Mouse (Mus musculus) kidney, embryonic 14.5 days (tissue): Measurements from ENCODE around the gene Col4a4. TPM values are rescaled to one million over a fixed set of nuclear protein-coding genes. Genes with fewer than 3 reads are reported as not detected.

Source experiments
- ATAC-seq: fragments of 200-750 bp; cut with Nextera tagmentation; 2 replicates; pipeline ENCODE4 v1.8.0; 2017; ENCODE audit warnings: moderate number of reproducible peaks, mild to moderate bottlenecking, moderate TSS enrichment, moderate library complexity; ENCODE audit not compliant: low FRiP score, low TSS enrichment
- H3K27ac ChIP-seq: fragments of 300-500 bp; sonication (generic); 2 replicates; pipeline ENCODE4 v1.5.1; 2014; ENCODE audit warnings: low read depth, mild to moderate bottlenecking, low read length, moderate library complexity, mixed read lengths
- H3K27me3 ChIP-seq: fragments of 300-500 bp; sonication (generic); 2 replicates; pipeline ENCODE4 v1.6.1; 2014; ENCODE audit warnings: mild to moderate bottlenecking, low read length; ENCODE audit not compliant: control insufficient read depth, insufficient read depth
- H3K36me3 ChIP-seq: fragments of 300-500 bp; sonication (generic); 2 replicates; pipeline ENCODE4 v1.6.1; 2014; ENCODE audit warnings: low read length, mixed read lengths; ENCODE audit not compliant: control insufficient read depth, insufficient read depth
- H3K4me1 ChIP-seq: fragments of 300-500 bp; sonication (generic); 2 replicates; pipeline ENCODE4 v1.6.1; 2014; ENCODE audit warnings: low read length, mixed read lengths; ENCODE audit not compliant: control insufficient read depth, insufficient read depth
- H3K4me2 ChIP-seq: fragments of 300-500 bp; sonication (generic); replicated peaks from 2 replicates; pipeline ENCODE4 v1.6.1; 2014; ENCODE audit warnings: low read depth, mild to moderate bottlenecking, low read length
- H3K4me3 ChIP-seq: fragments of 300-500 bp; sonication (generic); 2 replicates; pipeline ENCODE4 v1.5.1; 2014; ENCODE audit warnings: mild to moderate bottlenecking, low read length
- H3K9ac ChIP-seq: fragments of 300-500 bp; sonication (generic); 2 replicates; pipeline ENCODE4 v1.6.1; 2014; ENCODE audit warnings: low read depth, mild to moderate bottlenecking, low read length, moderate library complexity
- H3K9me3 ChIP-seq: fragments of 300-500 bp; sonication (generic); 2 replicates; pipeline ENCODE4 v1.6.1; 2016; ENCODE audit warnings: low read length; ENCODE audit not compliant: control insufficient read depth
- WGBS: fragments of 180-500 bp; shearing (Covaris S2); extraction: QIAGEN DNeasy Blood & Tissue Kit; methylation state at CpG from one replicate; pipeline ENCODE4 v1.1.7; 2014; 5-methylcytosine and 5-hydroxymethylcytosine counted together
- polyA plus RNA-seq: library from polyadenylated mRNA; unstranded; fragments of >200 nt; fragmentation: Nextera tagmentation; extraction: Ambion mirVana; gene quantifications from 2 replicates; pipeline ENCODE4 v1.2.1, GENCODE M21; 2014

Gene Col4a4
- polyA plus RNA-seq, 1 experiment from 2014 or later, result 1.0 TPM

DNA sequence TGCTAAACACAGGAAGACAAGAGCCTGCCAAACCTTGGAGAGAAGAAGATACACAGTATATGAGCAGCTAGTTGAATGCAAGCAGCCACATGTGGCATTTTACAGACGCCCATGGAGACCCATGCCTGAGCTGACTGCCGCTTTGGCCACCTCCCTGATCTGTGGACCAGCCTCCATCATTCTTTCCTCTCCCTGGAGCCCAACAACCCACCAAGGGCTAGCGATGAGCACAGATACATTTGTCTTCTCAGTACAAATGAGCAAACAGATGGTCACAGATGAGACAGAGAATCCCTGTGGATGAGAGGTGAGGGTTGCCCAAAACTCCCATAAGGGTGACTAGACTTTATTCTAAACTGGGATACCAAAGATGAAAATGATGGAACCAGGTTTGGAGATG lies 132.6 kb downstream of the Col4a4 start:
- H3K4me3 ChIP-seq, result no peak overlapping the region
- WGBS, result 92% methylated on average over 3 of the region's 3 CpGs
- no peak for ATAC-seq

DNA sequence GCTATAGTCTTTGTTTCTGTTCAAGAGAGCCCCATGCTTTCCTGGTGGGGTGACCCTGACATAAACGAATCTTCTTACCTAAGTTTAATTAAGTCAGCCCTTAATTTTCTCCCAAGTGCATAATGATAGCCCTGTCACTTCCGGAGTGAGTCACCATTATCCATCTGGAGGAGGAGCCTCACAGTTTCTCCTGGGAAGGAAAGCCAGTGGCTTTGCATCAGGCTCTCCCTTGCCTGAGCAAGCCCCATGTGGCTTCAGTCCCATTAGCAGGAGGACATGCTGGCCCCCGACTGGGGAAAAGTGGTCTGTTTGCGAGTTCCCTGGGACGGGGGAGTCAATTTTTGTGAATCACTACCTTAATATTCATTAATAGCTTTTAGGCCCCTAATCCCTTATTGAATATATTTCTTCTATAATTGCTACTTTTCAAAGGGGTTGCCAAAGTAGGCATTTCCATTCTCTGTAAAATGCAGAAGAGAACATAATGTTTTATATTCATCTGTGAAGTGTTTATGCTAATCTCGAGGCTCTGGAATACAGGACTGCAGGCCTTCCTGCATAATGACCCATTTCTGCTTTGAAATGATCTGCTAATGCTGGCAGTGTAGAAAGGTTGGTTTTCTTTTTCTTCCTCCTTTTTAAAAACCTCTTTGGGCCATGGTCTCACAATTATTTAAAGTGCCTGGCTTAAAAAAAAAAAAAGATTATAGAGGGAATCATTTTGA lies 134.6 kb downstream of the Col4a4 start:
- H3K36me3 ChIP-seq, result no peaks in the 10 kb centered on the region

More for the DNA sequence above, 132.6 kb downstream of the Col4a4 start:
- Histone ChIP-seq H3K9ac (no peak overlapping the region), H3K9me3 (no peaks in the 10 kb centered on the region), H3K4me2 (no peak overlapping the region), H3K4me1 (no peaks in the 10 kb centered on the region), H3K36me3 (no peaks in the 10 kb centered on the region), H3K27ac (no peak overlapping the region), H3K27me3 (no peaks in the 10 kb centered on the region)

DNA sequence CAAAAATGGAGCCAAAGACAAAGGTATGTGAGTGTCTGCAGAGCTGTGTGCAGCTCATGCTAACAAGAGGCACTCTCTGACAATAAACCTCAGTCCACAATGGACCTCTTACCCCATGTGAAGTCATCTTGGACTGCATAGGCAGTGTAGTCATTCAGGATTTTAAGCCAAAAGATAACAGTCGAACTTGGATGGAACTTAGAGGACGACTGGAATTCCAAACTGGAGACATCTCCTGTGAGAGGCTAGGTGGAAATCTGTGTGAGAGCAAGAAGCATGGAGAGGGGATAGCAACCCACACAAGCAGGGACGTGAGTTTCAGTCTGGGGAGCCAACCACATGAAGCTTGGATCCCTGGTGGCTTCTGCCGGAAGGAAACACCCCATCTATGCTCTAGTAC lies 136.8 kb downstream of the Col4a4 start:
- Histone ChIP-seq H3K4me1 (no peaks in the 10 kb centered on the region), H3K4me2 (no peak overlapping the region), H3K4me3 (no peak overlapping the region), H3K36me3 (no peaks in the 10 kb centered on the region), H3K9ac (no peak overlapping the region), H3K27me3 (no peaks in the 10 kb centered on the region), H3K9me3 (no peaks in the 10 kb centered on the region), H3K27ac (no peak overlapping the region)
- 83% methylated on average over 4 of the region's 4 CpGs for WGBS
- ATAC-seq, result no peak

More for the DNA sequence above, 134.6 kb downstream of the Col4a4 start:
- Histone ChIP-seq H3K4me1 (no peaks in the 10 kb centered on the region), H3K4me3 (no peak overlapping the region), H3K9ac (no peak overlapping the region), H3K27ac (no peak overlapping the region), H3K27me3 (no peaks in the 10 kb centered on the region), H3K9me3 (no peaks in the 10 kb centered on the region), H3K4me2 (no peak overlapping the region)
- ATAC-seq, result no peak
- WGBS, result 47% methylated on average over 6 of the region's 6 CpGs

DNA sequence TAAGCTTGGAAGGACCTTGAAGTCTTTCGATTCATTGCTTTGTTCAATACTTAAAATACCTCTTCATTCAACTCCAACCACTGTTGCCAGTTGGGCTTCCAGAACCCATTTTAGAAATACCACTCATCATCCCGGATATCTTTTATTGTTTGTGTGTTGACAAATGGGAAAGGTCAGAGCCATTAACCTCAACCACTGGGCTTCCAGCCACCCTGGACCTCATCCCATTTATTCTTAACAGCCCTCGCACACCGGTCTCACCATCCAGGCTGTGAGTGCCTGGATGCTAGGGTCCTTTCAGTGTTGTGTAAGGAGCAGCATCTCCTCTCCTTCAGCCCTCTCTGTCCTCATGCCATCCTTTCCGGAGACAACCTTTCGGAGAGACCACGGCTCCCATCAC lies 140.6 kb downstream of the Col4a4 start:
- WGBS, result 73% methylated on average over 7 of the region's 7 CpGs
- H3K27ac ChIP-seq, result no peak overlapping the region
- H3K4me2 ChIP-seq, result no peak overlapping the region
- no peaks in the 10 kb centered on the region for H3K36me3 ChIP-seq
- no peaks in the 10 kb centered on the region for H3K9me3 ChIP-seq
- H3K9ac ChIP-seq, result no peak overlapping the region
- no peak for ATAC-seq
- H3K4me1 ChIP-seq, result no peaks in the 10 kb centered on the region
- no peak overlapping the region for H3K4me3 ChIP-seq
- H3K27me3 ChIP-seq, result no peaks in the 10 kb centered on the region

DNA sequence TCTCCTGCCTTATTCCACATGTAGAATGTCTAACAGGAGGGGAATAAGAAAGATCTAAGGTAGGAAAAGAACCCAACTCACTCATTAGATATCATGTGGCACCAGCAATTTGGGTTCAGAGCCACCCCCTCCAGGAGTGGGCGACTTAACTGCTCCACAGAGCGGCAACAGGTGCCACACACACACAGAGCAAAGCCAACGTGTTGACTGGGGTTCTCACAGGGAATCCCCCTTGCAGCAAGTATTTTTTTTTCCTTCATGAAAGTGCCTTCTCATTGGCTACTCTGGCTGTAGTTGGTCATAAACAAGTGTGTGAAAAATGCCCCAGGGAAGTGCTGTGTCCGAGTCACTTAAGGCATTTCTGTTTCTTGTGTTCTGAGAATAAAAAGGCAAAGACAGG lies 143.1 kb downstream of the Col4a4 start:
- H3K4me2 ChIP-seq, result no peak overlapping the region
- no peak overlapping the region for H3K4me3 ChIP-seq
- no peaks in the 10 kb centered on the region for H3K4me1 ChIP-seq
- H3K27ac ChIP-seq, result no peak overlapping the region
- WGBS, result 41% methylated on average over 4 of the region's 4 CpGs
- no peak overlapping the region for H3K9ac ChIP-seq
- no peaks in the 10 kb centered on the region for H3K36me3 ChIP-seq
- no peak for ATAC-seq
- no peaks in the 10 kb centered on the region for H3K27me3 ChIP-seq
- no peaks in the 10 kb centered on the region for H3K9me3 ChIP-seq

DNA sequence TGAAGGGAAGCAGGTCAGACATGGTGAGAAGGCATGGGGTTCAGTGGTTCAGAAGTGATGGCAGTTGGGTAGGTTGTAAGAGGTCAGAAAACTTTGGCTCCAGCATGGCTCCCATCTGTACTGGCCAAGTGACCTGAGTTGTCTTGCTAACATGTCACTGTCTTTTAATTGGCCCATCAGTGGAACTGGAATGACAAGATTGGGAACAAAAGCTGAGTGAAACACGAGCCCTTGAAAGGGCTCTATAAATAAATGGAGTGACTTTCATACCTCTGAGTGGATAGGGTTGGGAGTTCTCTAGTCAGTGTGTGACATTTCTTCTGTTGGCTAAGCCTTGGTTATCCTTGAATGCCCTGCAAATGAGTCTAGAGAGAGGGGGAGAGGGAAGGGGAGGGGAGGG lies 146.5 kb downstream of the Col4a4 start:
- no peak for ATAC-seq
- Histone ChIP-seq H3K9ac (no peak overlapping the region), H3K4me2 (no peak overlapping the region), H3K36me3 (no peaks in the 10 kb centered on the region), H3K9me3 (no peaks in the 10 kb centered on the region), H3K27ac (no peak overlapping the region), H3K27me3 (no peaks in the 10 kb centered on the region), H3K4me3 (no peak overlapping the region), H3K4me1 (no peaks in the 10 kb centered on the region)
- 39% methylated on average over 1 of the region's 1 CpGs for WGBS

DNA sequence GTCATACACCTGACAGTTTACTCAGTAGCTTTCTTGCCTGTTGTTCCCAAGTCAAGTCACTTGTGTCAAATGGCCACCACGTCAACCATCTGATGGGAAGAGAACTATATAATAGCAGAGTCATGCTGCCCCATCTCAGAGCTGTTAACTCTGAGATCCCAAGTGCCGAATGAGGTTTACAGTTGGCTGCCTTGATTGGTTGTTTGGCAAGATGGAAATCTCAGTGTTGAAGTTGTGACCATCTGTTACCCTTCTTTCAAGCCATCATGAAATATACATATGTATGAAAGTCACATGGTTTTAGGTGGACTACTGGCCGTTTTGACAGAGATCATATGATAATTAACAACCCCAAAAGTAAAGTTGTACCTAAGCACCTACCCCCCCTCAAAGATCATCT lies 149.4 kb downstream of the Col4a4 start:
- H3K4me1 ChIP-seq, result no peaks in the 10 kb centered on the region
- no peak overlapping the region for H3K4me2 ChIP-seq
- ATAC-seq, result no peak
- H3K27ac ChIP-seq, result no peak overlapping the region
- H3K27me3 ChIP-seq, result no peaks in the 10 kb centered on the region
- WGBS, result 77% methylated on average over 3 of the region's 3 CpGs
- H3K4me3 ChIP-seq, result no peak overlapping the region
- H3K36me3 ChIP-seq, result no peaks in the 10 kb centered on the region
- no peaks in the 10 kb centered on the region for H3K9me3 ChIP-seq
- no peak overlapping the region for H3K9ac ChIP-seq

DNA sequence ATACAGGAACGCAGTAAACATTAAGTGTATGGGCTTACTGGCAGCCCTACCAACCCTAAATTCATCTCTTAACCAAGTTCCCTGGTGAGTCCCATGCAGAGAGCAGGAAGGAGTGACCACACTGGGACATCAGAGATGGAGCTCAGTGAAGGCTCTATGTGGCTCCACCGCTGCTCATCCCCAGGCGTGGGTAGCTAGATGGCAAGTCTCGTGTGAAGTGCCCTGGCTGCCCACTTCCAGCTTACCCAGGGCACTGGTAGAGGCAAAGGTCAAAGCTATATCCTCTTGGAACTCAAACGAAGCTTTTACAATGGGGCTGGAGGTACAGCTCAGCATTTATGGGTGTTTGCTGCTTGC lies 153.0 kb downstream of the Col4a4 start:
- no peak overlapping the region for H3K4me2 ChIP-seq
- no peak; the same call in 1 of the 2 replicates for ATAC-seq
- no peak overlapping the region for H3K27ac ChIP-seq
- no peaks in the 10 kb centered on the region for H3K36me3 ChIP-seq
- H3K4me1 ChIP-seq, result no peaks in the 10 kb centered on the region
- WGBS, result 79% methylated on average over 5 of the region's 5 CpGs
- no peaks in the 10 kb centered on the region for H3K9me3 ChIP-seq
- H3K9ac ChIP-seq, result no peak overlapping the region
- no peak overlapping the region for H3K4me3 ChIP-seq
- H3K27me3 ChIP-seq, result no peaks in the 10 kb centered on the region

DNA sequence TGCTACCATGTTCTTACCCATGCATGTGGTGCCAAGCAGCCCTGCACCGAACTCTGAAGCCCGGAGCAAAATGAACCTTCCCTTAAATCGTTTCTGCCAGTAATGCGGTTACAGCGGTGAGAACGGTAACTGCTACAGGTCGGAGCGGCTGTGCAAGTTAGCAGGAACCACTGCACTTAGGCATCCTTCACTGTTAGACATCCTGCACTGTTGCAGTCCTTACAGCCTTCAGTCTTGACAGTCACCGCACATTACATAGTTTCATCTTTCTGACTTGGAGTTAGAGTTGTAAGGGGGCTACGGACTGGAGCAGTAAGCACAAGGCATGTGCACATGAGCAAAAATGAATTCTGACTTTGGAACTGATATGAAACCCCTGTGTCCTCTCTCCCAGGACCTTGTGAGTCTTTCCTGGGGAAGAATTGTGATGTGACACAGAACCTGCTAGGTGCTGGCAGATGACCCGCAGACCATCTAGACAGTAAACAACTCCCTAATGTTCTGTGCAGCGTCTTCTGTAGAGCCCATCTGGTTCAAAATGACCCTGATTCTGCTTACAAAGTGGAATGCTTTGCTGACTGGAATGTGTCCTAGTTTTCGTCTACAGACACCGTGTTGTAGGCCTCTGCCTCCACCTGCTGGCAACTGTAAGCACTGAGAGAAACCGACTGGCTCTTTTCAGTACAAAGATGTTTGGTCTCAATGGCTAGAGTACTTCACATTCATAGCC lies 153.6 kb downstream of the Col4a4 start:
- WGBS, result 64% methylated on average over 15 of the region's 15 CpGs

More for the DNA sequence above, 153.6 kb downstream of the Col4a4 start:
- Histone ChIP-seq H3K27me3 (no peaks in the 10 kb centered on the region), H3K36me3 (no peaks in the 10 kb centered on the region), H3K9ac (no peak overlapping the region), H3K9me3 (no peaks in the 10 kb centered on the region), H3K4me2 (no peak overlapping the region), H3K27ac (no peak overlapping the region), H3K4me3 (no peak overlapping the region), H3K4me1 (no peaks in the 10 kb centered on the region)
- peak; percentile 71 for ATAC-seq
